Mouse (Mus musculus) kidney, postnatal 36 days (tissue): ENCODE data around the gene Stard7.
A peak's percentile ranks its signal among the peaks of the same experiment; 100 is the strongest.
"Not testable (repeated sequence)": the region's sequence is repeated elsewhere in the genome, so short reads cannot be mapped to it uniquely, and the experiment has no call there.

Experiments used
- DNase-seq, 2 experiments: peaks; one replicate each; pipeline ENCODE4 v3.0.0; 2021 to 2022; ENCODE audit warnings: mixed read lengths in 2 of 2

The Stard7 gene

GRCm38 (mm10) chr2:127275551-127276320, 5.7 kb downstream of the Stard7 start:
- DNase-seq: no peak

- peak in 1 of 2 experiments; percentile 18 for DNase-seq
Observed at GRCm38 (mm10) chr2:127278162-127278561, 8.1 kb downstream of the Stard7 start.

GRCm38 (mm10) chr2:127292250-127292649, 22.2 kb downstream of the Stard7 start:
- no peak for DNase-seq

- no peak for DNase-seq
Observed at GRCm38 (mm10) chr2:127297001-127297805, 27.2 kb downstream of the Stard7 start.

- DNase-seq: no peak
Observed at GRCm38 (mm10) chr2:127298056-127298455, 28.0 kb downstream of the Stard7 start.

- DNase-seq: no peak
Observed at GRCm38 (mm10) chr2:127300701-127301100, 30.7 kb downstream of the Stard7 start.

GRCm38 (mm10) chr2:127301883-127302282, 31.9 kb downstream of the Stard7 start:
- no peak for DNase-seq

- DNase-seq: not testable (repeated sequence)
Observed at GRCm38 (mm10) chr2:127304192-127304591, 34.2 kb downstream of the Stard7 start.

- no peak for DNase-seq
Observed at GRCm38 (mm10) chr2:127304609-127305210, 34.7 kb downstream of the Stard7 start.

GRCm38 (mm10) chr2:127306123-127306522, 36.1 kb downstream of the Stard7 start:
- no peak for DNase-seq

- DNase-seq: no peak
Observed at GRCm38 (mm10) chr2:127307179-127307578, 37.2 kb downstream of the Stard7 start.

GRCm38 (mm10) chr2:127308660-127309059, 38.6 kb downstream of the Stard7 start:
- DNase-seq: peak; percentile 8 to 19

- DNase-seq: no peak
Observed at GRCm38 (mm10) chr2:127310246-127310645, 40.2 kb downstream of the Stard7 start.

GRCm38 (mm10) chr2:127310685-127311084, 40.7 kb downstream of the Stard7 start:
- DNase-seq: no peak

GRCm38 (mm10) chr2:127311193-127311592, 41.2 kb downstream of the Stard7 start:
- DNase-seq: no peak

- DNase-seq: no peak
Observed at GRCm38 (mm10) chr2:127312801-127313200, 42.8 kb downstream of the Stard7 start.

- no peak for DNase-seq
Observed at GRCm38 (mm10) chr2:127313878-127314277, 43.9 kb downstream of the Stard7 start.

- DNase-seq: no peak
Observed at GRCm38 (mm10) chr2:127314467-127315154, 44.6 kb downstream of the Stard7 start.

- no peak for DNase-seq
Observed at GRCm38 (mm10) chr2:127315155-127315470, 45.1 kb downstream of the Stard7 start.

- no peak for DNase-seq
Observed at GRCm38 (mm10) chr2:127316431-127316830, 46.4 kb downstream of the Stard7 start.

- DNase-seq: no peak
Observed at GRCm38 (mm10) chr2:127318136-127318535, 48.1 kb downstream of the Stard7 start.

GRCm38 (mm10) chr2:127319071-127319470, 49.1 kb downstream of the Stard7 start:
- no peak for DNase-seq

GRCm38 (mm10) chr2:127322671-127323285, 52.8 kb downstream of the Stard7 start:
- no peak for DNase-seq
